Mouse (Mus musculus) embryonic facial prominence, embryonic 11.5 days (tissue): Measurements from ENCODE around the gene Ccl26. TPM values are rescaled to one million over a fixed set of nuclear protein-coding genes. Genes with fewer than 3 reads are reported as not detected.

Experiments
- ATAC-seq: fragments of 200-750 bp; cut with Nextera tagmentation; replicated peaks from 2 replicates; pipeline ENCODE4 v1.8.0; 2017; ENCODE audit warnings: low read depth; ENCODE audit not compliant: insufficient number of reproducible peaks, low FRiP score, low TSS enrichment
- DNase-seq: peaks from one replicate; pipeline ENCODE4 v3.0.0-alpha.2; 2015; ENCODE audit warnings: low spot score
- H3K27ac ChIP-seq: fragments of 300-500 bp; sonication (generic); replicated peaks from 2 replicates; pipeline ENCODE4 v1.5.1; 2014; ENCODE audit warnings: mild to moderate bottlenecking, low read depth, low read length, control low read depth
- H3K27me3 ChIP-seq: fragments of 300-500 bp; sonication (generic); 2 replicates; pipeline ENCODE4 v1.6.1; 2014; ENCODE audit warnings: mild to moderate bottlenecking, low read length, moderate library complexity, mixed read lengths; ENCODE audit not compliant: control insufficient read depth, insufficient read depth
- H3K36me3 ChIP-seq: fragments of 300-500 bp; sonication (generic); replicated peaks from 2 replicates; pipeline ENCODE4 v1.6.1; 2014; ENCODE audit warnings: low read depth, mild to moderate bottlenecking, low read length, moderate library complexity, mixed read lengths; ENCODE audit not compliant: control insufficient read depth, insufficient read depth
- H3K4me1 ChIP-seq: fragments of 300-500 bp; sonication (generic); 2 replicates; pipeline ENCODE4 v1.6.1; 2014; ENCODE audit warnings: low read length, mixed read lengths; ENCODE audit not compliant: control insufficient read depth, insufficient read depth
- H3K4me2 ChIP-seq: fragments of 300-500 bp; sonication (generic); 2 replicates; pipeline ENCODE4 v1.6.1; 2014; ENCODE audit warnings: low read depth, mild to moderate bottlenecking, control low read depth, low read length, moderate library complexity
- H3K4me3 ChIP-seq: fragments of 300-500 bp; sonication (generic); 2 replicates; pipeline ENCODE4 v1.5.1; 2014; ENCODE audit warnings: low read depth, low read length, control low read depth
- H3K9ac ChIP-seq: fragments of 300-500 bp; sonication (generic); replicated peaks from 2 replicates; pipeline ENCODE4 v1.6.1; 2014; ENCODE audit warnings: mild to moderate bottlenecking, control low read depth, low read length
- H3K9me3 ChIP-seq: fragments of 300-500 bp; sonication (generic); replicated peaks from 2 replicates; pipeline ENCODE4 v1.6.1; 2016; ENCODE audit warnings: mild to moderate bottlenecking, low read length, inconsistent platforms, mixed read lengths; ENCODE audit not compliant: control insufficient read depth
- WGBS: fragments of 180-500 bp; shearing (Covaris S2); extraction: QIAGEN DNeasy Blood & Tissue Kit; methylation state at CpG from one replicate; pipeline ENCODE4 v1.1.7; 2014; 5-methylcytosine and 5-hydroxymethylcytosine counted together
- polyA plus RNA-seq: library from polyadenylated mRNA; unstranded; fragments of >200 nt; fragmentation: Nextera tagmentation; extraction: Ambion mirVana; gene quantifications from 2 replicates; pipeline ENCODE4 v1.2.1, GENCODE M21; 2014

The Ccl26 gene
- polyA plus RNA-seq, 1 experiment from 2014 or later = not detected

GRCm38 (mm10) chr5:135522111-135522722 is 41.2 kb downstream of the Ccl26 start:
- Histone ChIP-seq H3K4me3 (no peak overlapping the region), H3K9ac (no peak overlapping the region), H3K27ac (no peak overlapping the region), H3K4me2 (no peak overlapping the region), H3K27me3 (no peaks in the 10 kb centered on the region), H3K9me3 (no peaks in the 10 kb centered on the region), H3K4me1 (no peaks in the 10 kb centered on the region), H3K36me3 (no peaks in the 10 kb centered on the region)
- DNase-seq (no peak), ATAC-seq (no peak)
- 68% methylated on average over 9 of the region's 9 CpGs for WGBS

DNA sequence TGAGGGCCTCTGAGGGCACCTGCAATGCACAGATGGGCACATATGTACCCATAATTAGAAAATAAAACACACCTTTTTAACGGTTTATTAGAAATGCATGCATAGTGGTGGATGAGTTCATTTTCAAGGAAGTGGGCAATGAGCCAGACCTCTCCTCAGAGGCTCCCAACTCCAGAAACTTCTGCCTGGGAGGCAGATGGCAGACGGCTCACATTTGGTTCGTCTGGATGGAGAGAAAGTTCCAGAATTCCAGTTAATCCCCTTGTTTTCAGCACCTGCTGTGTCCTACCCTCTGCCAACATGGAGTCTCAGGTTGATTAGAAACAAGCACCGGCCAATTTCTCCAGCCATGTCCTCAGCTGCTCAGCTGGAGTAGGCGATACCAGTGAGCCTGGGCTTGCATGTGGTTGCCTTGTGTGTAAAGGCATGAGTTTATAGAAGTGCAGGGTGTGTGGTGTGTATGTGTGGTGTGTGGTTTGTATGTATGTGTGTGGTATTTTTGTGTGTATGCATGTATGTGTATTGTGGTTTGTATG is 46.0 kb downstream of the Ccl26 start:
- no peak overlapping the region for H3K4me2 ChIP-seq
- DNase-seq (no peak), ATAC-seq (no peak)
- H3K4me1 ChIP-seq = no peaks in the 10 kb centered on the region
- no peak overlapping the region for H3K27ac ChIP-seq
- H3K9ac ChIP-seq = no peak overlapping the region
- no peaks in the 10 kb centered on the region for H3K36me3 ChIP-seq
- H3K27me3 ChIP-seq = no peaks in the 10 kb centered on the region
- no peaks in the 10 kb centered on the region for H3K9me3 ChIP-seq
- no peak overlapping the region for H3K4me3 ChIP-seq
- WGBS = 92% methylated on average over 5 of the region's 5 CpGs

- no peak overlapping the region for H3K27ac ChIP-seq
- H3K4me1 ChIP-seq = no peaks in the 10 kb centered on the region
- H3K9ac ChIP-seq = no peak overlapping the region
- DNase-seq (no peak), ATAC-seq (no peak)
- H3K4me2 ChIP-seq = no peak overlapping the region
- no peak overlapping the region for H3K4me3 ChIP-seq
- H3K27me3 ChIP-seq = no peaks in the 10 kb centered on the region
- H3K36me3 ChIP-seq = no peaks in the 10 kb centered on the region
- 24% methylated on average over 4 of the region's 4 CpGs for WGBS
- no peaks in the 10 kb centered on the region for H3K9me3 ChIP-seq
Measured at GRCm38 (mm10) chr5:135513131-135513530, 50.2 kb downstream of the Ccl26 start.

DNA sequence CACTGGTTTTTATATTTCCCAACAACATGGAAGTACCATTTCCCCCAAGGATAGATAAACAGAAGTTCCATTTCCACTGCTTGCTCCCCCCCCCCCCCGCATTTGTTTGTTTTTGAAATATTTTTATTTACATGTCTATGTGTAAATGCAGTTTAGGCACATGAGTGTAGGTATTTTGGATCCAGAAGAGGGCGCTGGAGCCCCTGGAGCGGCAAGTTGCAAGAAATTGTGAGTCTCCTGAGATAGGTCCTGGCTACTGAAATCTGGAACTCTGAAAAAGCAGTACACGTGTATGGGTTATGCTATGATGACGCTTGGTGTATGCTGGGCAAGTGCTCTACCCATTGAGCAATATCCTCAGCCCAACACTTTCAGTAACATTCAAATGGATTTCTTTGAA is 52.3 kb downstream of the Ccl26 start:
- ATAC-seq (no peak), DNase-seq (no peak)
- H3K9me3 ChIP-seq = no peaks in the 10 kb centered on the region
- H3K27me3 ChIP-seq = no peaks in the 10 kb centered on the region
- H3K4me2 ChIP-seq = no peak overlapping the region
- H3K27ac ChIP-seq = no peak overlapping the region
- H3K4me3 ChIP-seq = no peak overlapping the region
- no peaks in the 10 kb centered on the region for H3K36me3 ChIP-seq
- H3K4me1 ChIP-seq = no peaks in the 10 kb centered on the region
- 63% methylated on average over 5 of the region's 5 CpGs for WGBS
- no peak overlapping the region for H3K9ac ChIP-seq

Other genes with a start within 250 kb of the Ccl26 start
- not detected in 2 replicates for gene Fkbp6, start 213.5 kb downstream of the Ccl26 start, polyA plus RNA-seq
- gene Trim50, start 210.3 kb downstream of the Ccl26 start, polyA plus RNA-seq = not detected in 2 replicates
- gene Nsun5, start 193.6 kb downstream of the Ccl26 start, polyA plus RNA-seq = 30.9 and 32.6 TPM in 2 replicates
- 14.6 and 15.3 TPM in 2 replicates for gene Pom121, start 169.0 kb downstream of the Ccl26 start, polyA plus RNA-seq
- gene Hip1, start 18.4 kb downstream of the Ccl26 start, polyA plus RNA-seq = 35.3 and 40.2 TPM in 2 replicates
- gene Ccl24, start 9.5 kb upstream of the Ccl26 start, polyA plus RNA-seq = 1.4 and 1.5 TPM in 2 replicates
- gene Rhbdd2, start 69.0 kb upstream of the Ccl26 start, polyA plus RNA-seq = 43.1 and 46.4 TPM in 2 replicates
- gene Por, start 106.5 kb upstream of the Ccl26 start, polyA plus RNA-seq = 62.7 and 63.5 TPM in 2 replicates
- 47.1 and 57.3 TPM in 2 replicates for gene Tmem120a, start 180.9 kb upstream of the Ccl26 start, polyA plus RNA-seq
- 0.31 TPM in 1 of 2 replicates, not detected in the other for gene Styxl1, start 214.8 kb upstream of the Ccl26 start, polyA plus RNA-seq
- 567 and 573 TPM in 2 replicates for gene Mdh2, start 214.9 kb upstream of the Ccl26 start, polyA plus RNA-seq
- gene Srrm3, start 243.3 kb upstream of the Ccl26 start, polyA plus RNA-seq = 3.2 and 3.3 TPM in 2 replicates